In genomic region chr16:88142574-88142973, GRCm38 (mm10) we compare ENCODE assay signal across 24 mouse cellular contexts.
DNase-seq lines count a peak whose midpoint lies in the region; ATAC-seq and TF ChIP-seq lines count a peak whose summit lies in the region.
"Had no signal": no experiment of that assay in that cellular context is flagged by ENCODE, and none has a peak within 500 bp of the region (broad histone marks: within the 10 kb centered on the region; RNA-seq: fewer than 3 reads in every experiment).

No protein-coding gene starts in this region.

- TF ChIP-seq CTCF in brain, embryonic 14.5 days (IDR thresholded peaks at IDR 0.05; ENCODE audit: borderline replicate concordance, extremely low read depth, insufficient read depth, insufficient read length) = no peak

- ATAC-seq in hindbrain, embryonic 16.5 days = peak; percentile 64
- no peak for ATAC-seq in hindbrain, embryonic 13.5 days (ENCODE audit: low FRiP score)
- peak; percentile 72 for ATAC-seq in forebrain, embryonic 16.5 days
- peak; percentile 65; the same call in 1 of the 2 replicates for ATAC-seq in neural tube, embryonic 15.5 days (ENCODE audit: low FRiP score)
- ATAC-seq: hindbrain, postnatal 0 days; intestine, postnatal 0 days had no signal

- H3K9ac ChIP-seq in hindbrain, embryonic 16.5 days (ENCODE audit: low read depth, low read length) = no peak overlapping the region
- no peak overlapping the region for H3K9ac ChIP-seq in hindbrain, embryonic 13.5 days
- H3K9ac ChIP-seq in forebrain, embryonic 16.5 days (replicated peaks; ENCODE audit: low read depth, low read length) = no peak overlapping the region
- no peak overlapping the region for H3K9ac ChIP-seq in neural tube, embryonic 15.5 days (replicated peaks)
- H3K9ac ChIP-seq: embryonic facial prominence, embryonic 13.5 days; liver, embryonic 13.5 days had no signal

- no peaks in the 10 kb centered on the region for H3K27me3 ChIP-seq in hindbrain, embryonic 16.5 days (replicated peaks; ENCODE audit: control insufficient read depth, insufficient read depth, low read length)
- H3K27me3 ChIP-seq in hindbrain, embryonic 13.5 days = no peaks in the 10 kb centered on the region
- no peaks in the 10 kb centered on the region for H3K27me3 ChIP-seq in forebrain, embryonic 16.5 days (replicated peaks; ENCODE audit: control insufficient read depth, insufficient read depth, low read length)
- H3K27me3 ChIP-seq in neural tube, embryonic 15.5 days (replicated peaks) = no peaks in the 10 kb centered on the region
- H3K27me3 ChIP-seq: embryonic facial prominence, embryonic 13.5 days; liver, embryonic 13.5 days had no signal

- no peaks in the 10 kb centered on the region for H3K36me3 ChIP-seq in hindbrain, embryonic 16.5 days (ENCODE audit: control insufficient read depth, insufficient read depth, low read length)
- no peaks in the 10 kb centered on the region for H3K36me3 ChIP-seq in hindbrain, embryonic 13.5 days
- no peaks in the 10 kb centered on the region for H3K36me3 ChIP-seq in forebrain, embryonic 16.5 days (ENCODE audit: control insufficient read depth, insufficient read depth)
- no peaks in the 10 kb centered on the region for H3K36me3 ChIP-seq in neural tube, embryonic 15.5 days
- H3K36me3 ChIP-seq: embryonic facial prominence, embryonic 13.5 days; liver, embryonic 13.5 days had no signal

- no peak overlapping the region for H3K4me3 ChIP-seq in hindbrain, embryonic 16.5 days (ENCODE audit: low read length)
- H3K4me3 ChIP-seq in hindbrain, embryonic 13.5 days = no peak overlapping the region
- no peak overlapping the region for H3K4me3 ChIP-seq in forebrain, embryonic 16.5 days (replicated peaks; ENCODE audit: low read length)
- no peak overlapping the region for H3K4me3 ChIP-seq in neural tube, embryonic 15.5 days (replicated peaks)
- H3K4me3 ChIP-seq: embryonic facial prominence, embryonic 13.5 days; erythroblast, embryonic 14.5 days; liver, embryonic 13.5 days had no signal

- no peaks in the 10 kb centered on the region for H3K4me1 ChIP-seq in hindbrain, embryonic 16.5 days (ENCODE audit: control insufficient read depth, insufficient read depth, low read depth, low read length)
- H3K4me1 ChIP-seq in hindbrain, embryonic 13.5 days (replicated peaks) = peaks cover 3% of the 10 kb centered on the region
- H3K4me1 ChIP-seq in forebrain, embryonic 16.5 days (replicated peaks; ENCODE audit: control insufficient read depth, insufficient read depth, low read length) = peaks cover 6% of the 10 kb centered on the region
- peaks cover 6% of the 10 kb centered on the region; the same call in 1 of the 2 replicates for H3K4me1 ChIP-seq in neural tube, embryonic 15.5 days
- H3K4me1 ChIP-seq: embryonic facial prominence, embryonic 13.5 days; liver, embryonic 13.5 days had no signal

- TF ChIP-seq POLR2A in brain, embryonic 14.5 days (IDR thresholded peaks at IDR 0.05; ENCODE audit: borderline replicate concordance, extremely low read depth, insufficient read depth, insufficient read length, poor library complexity, severe bottlenecking) = no peak

- no peak overlapping the region for H3K4me2 ChIP-seq in hindbrain, embryonic 16.5 days (ENCODE audit: low read length)
- no peak overlapping the region for H3K4me2 ChIP-seq in hindbrain, embryonic 13.5 days
- no peak overlapping the region for H3K4me2 ChIP-seq in forebrain, embryonic 16.5 days (ENCODE audit: low read length)
- H3K4me2 ChIP-seq in neural tube, embryonic 15.5 days = no peak overlapping the region
- H3K4me2 ChIP-seq: embryonic facial prominence, embryonic 13.5 days; heart, embryonic 11.5 days; liver, embryonic 13.5 days had no signal

- no peak overlapping the region for H3K27ac ChIP-seq in hindbrain, embryonic 16.5 days (ENCODE audit: low read depth, low read length)
- H3K27ac ChIP-seq in hindbrain, embryonic 13.5 days = no peak overlapping the region
- H3K27ac ChIP-seq in forebrain, embryonic 16.5 days (ENCODE audit: low read length) = no peak overlapping the region
- H3K27ac ChIP-seq in neural tube, embryonic 15.5 days (replicated peaks) = no peak overlapping the region
- H3K27ac ChIP-seq: embryonic facial prominence, embryonic 13.5 days; hindbrain, postnatal 0 days; liver, embryonic 13.5 days had no signal

- DNase-seq in brain, embryonic 14.5 days (ENCODE audit: low read depth) = peak; percentile 56
- no peak for DNase-seq in MN1 (ENCODE audit: low spot score)
- no peak for DNase-seq in thymus, postnatal 0 days (ENCODE audit: low spot score)
- DNase-seq: adrenal gland, postnatal 14 days; cerebellum, adult 8-10 months; cerebellum, postnatal 36 days; embryo, embryonic 11 days; gastrocnemius, postnatal 10 days; heart, postnatal 10 days; kidney, postnatal 4 days; liver, embryonic 13.5 days; lung, adult 2 months; lung, postnatal 14 days; retina, postnatal 1 day; thymus, postnatal 25 days had no signal

- 36% methylated on average over 2 of the region's 2 CpGs for WGBS in hindbrain, embryonic 16.5 days
- WGBS in hindbrain, embryonic 13.5 days = 54% methylated on average over 2 of the region's 2 CpGs
- 14% methylated on average over 2 of the region's 2 CpGs for WGBS in forebrain, embryonic 16.5 days
- WGBS in neural tube, embryonic 15.5 days = 23% methylated on average over 2 of the region's 2 CpGs

- no peaks in the 10 kb centered on the region for H3K9me3 ChIP-seq in hindbrain, embryonic 16.5 days (ENCODE audit: control insufficient read depth, low read length)
- no peaks in the 10 kb centered on the region for H3K9me3 ChIP-seq in hindbrain, embryonic 13.5 days
- no peaks in the 10 kb centered on the region for H3K9me3 ChIP-seq in forebrain, embryonic 16.5 days (ENCODE audit: control insufficient read depth, low read length)
- no peaks in the 10 kb centered on the region for H3K9me3 ChIP-seq in neural tube, embryonic 15.5 days (replicated peaks)
- H3K9me3 ChIP-seq: embryonic facial prominence, embryonic 13.5 days; liver, embryonic 13.5 days had no signal
